9 mouse cellular contexts compared by ENCODE assay signal in the genomic region with DNA sequence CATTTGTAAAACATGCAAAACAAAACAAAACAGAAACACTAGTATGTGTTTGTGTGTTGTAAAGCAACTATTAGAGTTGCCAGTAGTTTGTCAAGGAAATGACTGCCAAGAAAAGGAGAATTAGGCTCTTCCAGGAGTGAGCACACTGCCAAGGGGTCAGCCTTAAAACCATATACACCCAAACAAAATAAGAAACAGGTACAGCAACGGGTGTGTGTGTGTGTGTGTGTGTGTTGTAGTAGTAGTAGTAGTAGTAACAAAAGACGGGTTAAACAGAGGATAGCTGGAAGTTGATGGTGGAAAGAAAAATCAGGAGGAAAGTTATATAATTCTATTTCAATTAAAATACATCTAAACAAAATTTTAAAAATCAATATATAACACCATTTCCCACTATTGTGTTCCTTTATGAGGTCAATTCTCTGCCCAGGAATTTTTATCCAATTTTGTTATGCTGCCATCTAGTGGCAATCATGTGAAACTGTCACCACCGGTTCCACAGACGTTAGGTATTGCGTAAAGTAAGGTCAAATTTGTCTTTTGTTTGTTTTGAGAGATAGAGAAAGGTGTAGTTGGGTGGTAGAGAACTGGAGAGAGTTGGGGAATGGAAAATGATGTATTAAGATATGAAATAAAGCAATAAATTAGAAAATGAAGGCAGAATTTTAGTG.
DNase-seq lines count a peak whose midpoint lies in the region; ATAC-seq and TF ChIP-seq lines count a peak whose summit lies in the region.
"Had no signal": no experiment of that assay in that cellular context is flagged by ENCODE, and none has a peak within 500 bp of the region (broad histone marks: within the 10 kb centered on the region; RNA-seq: fewer than 3 reads in every experiment).

No protein-coding gene starts in this region.

- H3K4me3 ChIP-seq in intestine, postnatal 0 days (ENCODE audit: low read depth, low read length), result no peak overlapping the region
- H3K4me3 ChIP-seq: erythroblast, embryonic 14.5 days; lung, embryonic 15.5 days had no signal

- no peaks in the 10 kb centered on the region for H3K27me3 ChIP-seq in intestine, postnatal 0 days (replicated peaks; ENCODE audit: control insufficient read depth, insufficient read depth, low read length)
- H3K27me3 ChIP-seq: lung, embryonic 15.5 days had no signal

- H3K36me3 ChIP-seq in intestine, postnatal 0 days (ENCODE audit: control insufficient read depth, insufficient read depth), result no peaks in the 10 kb centered on the region
- H3K36me3 ChIP-seq: lung, embryonic 15.5 days had no signal

- WGBS in intestine, postnatal 0 days, result 40% methylated on average over 5 of the region's 5 CpGs

- H3K9ac ChIP-seq in intestine, postnatal 0 days (ENCODE audit: low read depth, low read length), result no peak overlapping the region
- H3K9ac ChIP-seq: lung, embryonic 15.5 days had no signal

- H3K4me1 ChIP-seq in intestine, postnatal 0 days (replicated peaks; ENCODE audit: control insufficient read depth, insufficient read depth, low read length), result no peaks in the 10 kb centered on the region
- H3K4me1 ChIP-seq: lung, embryonic 15.5 days had no signal

- H3K27ac ChIP-seq in intestine, postnatal 0 days (ENCODE audit: low read depth, low read length), result no peak overlapping the region
- H3K27ac ChIP-seq: lung, embryonic 15.5 days had no signal

- no peak overlapping the region for H3K4me2 ChIP-seq in intestine, postnatal 0 days (replicated peaks; ENCODE audit: low read depth)
- H3K4me2 ChIP-seq: lung, embryonic 15.5 days had no signal

- no peak for ATAC-seq in intestine, postnatal 0 days

- peak; percentile 7 to 15 for DNase-seq in layer of hippocampus, postnatal 10 days (ENCODE audit: low spot score in 2 of 2)
- DNase-seq in layer of hippocampus, adult 8-10 months (ENCODE audit: low spot score in 2 of 2), result no peak
- DNase-seq in MEL-GATA-1-ER (ENCODE audit: extremely low read depth, low read depth), result peak; percentile 9
- DNase-seq in c-Kit-positive CD71-positive TER-119-positive erythroid progenitor cells, embryonic 14.5 days (ENCODE audit: low spot score), result peak; percentile 4
- peak; percentile 8 for DNase-seq in telencephalon, adult 2 months (ENCODE audit: low read depth, low spot score)
- no peak for DNase-seq in adrenal gland, adult 8-10 months

- H3K9me3 ChIP-seq in intestine, postnatal 0 days (ENCODE audit: control insufficient read depth), result no peaks in the 10 kb centered on the region
- H3K9me3 ChIP-seq: lung, embryonic 15.5 days had no signal

- peak; percentile 72 for TF ChIP-seq CTCF in intestine, postnatal 0 days (IDR thresholded peaks at IDR 0.05; ENCODE audit: low read depth)

Comparison
In these comparisons a context has a peak if more than half of its experiments do, and no peak if none do; other contexts are left out.
1. DNase-seq: peak in layer of hippocampus, postnatal 10 days (2 of 2), MEL-GATA-1-ER (single experiment), c-Kit-positive CD71-positive TER-119-positive erythroid progenitor cells, embryonic 14.5 days (single experiment) and telencephalon, adult 2 months (single experiment); none in layer of hippocampus, adult 8-10 months (0 of 2) and adrenal gland, adult 8-10 months (single experiment).